Mouse (Mus musculus): ENCODE data around the gene Nepro. TPM values are rescaled to one million over a fixed set of nuclear protein-coding genes. Genes with fewer than 3 reads are reported as not detected.
A peak's percentile ranks its signal among the peaks of the same experiment; 100 is the strongest.

The Nepro gene
- polyA plus RNA-seq, 1 experiment from 2014 or later = 9.9 TPM

DNA sequence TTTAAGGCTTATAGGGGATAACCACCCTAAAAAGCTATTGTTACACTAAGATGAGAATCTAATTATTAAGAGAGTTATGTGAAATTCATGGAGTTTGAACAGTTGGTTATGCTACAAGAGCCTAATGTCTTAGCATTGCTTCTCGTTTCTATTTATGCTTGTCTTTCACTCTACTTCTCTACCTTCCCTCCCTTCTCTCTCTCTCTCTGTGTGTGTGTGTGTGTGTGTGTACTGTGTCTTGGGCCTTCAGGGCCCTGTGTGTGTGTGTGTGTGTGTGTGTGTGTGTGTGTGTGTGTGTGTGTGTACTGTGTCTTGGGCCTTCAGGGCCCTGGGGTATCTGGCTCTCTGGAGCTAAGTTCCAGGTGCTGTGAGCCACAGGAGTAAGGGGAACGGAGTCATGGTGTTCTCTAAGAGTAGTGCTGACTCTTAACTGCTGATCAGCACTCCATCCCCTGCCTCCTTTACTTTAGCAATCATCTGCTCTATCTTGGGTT, 6.9 kb upstream of the Nepro start:
- Histone ChIP-seq H3K27ac (replicated peaks) (peak overlapping the region; percentile 56), H3K27me3 (no peaks in the 10 kb centered on the region), H3K9me3 (no peaks in the 10 kb centered on the region), H3K4me2 (replicated peaks) (no peak overlapping the region), H3K4me1 (peaks cover 13% of the 10 kb centered on the region; the same call in 1 of the 2 replicates), H3K9ac (replicated peaks) (no peak overlapping the region), H3K4me3 (no peak overlapping the region), H3K36me3 (peaks cover 13% of the 10 kb centered on the region; the same call in 1 of the 2 replicates)
- ATAC-seq (ENCODE audit: low FRiP score, low read depth) = peak; percentile 55
- WGBS = 76% methylated on average over 2 of the region's 2 CpGs

DNA sequence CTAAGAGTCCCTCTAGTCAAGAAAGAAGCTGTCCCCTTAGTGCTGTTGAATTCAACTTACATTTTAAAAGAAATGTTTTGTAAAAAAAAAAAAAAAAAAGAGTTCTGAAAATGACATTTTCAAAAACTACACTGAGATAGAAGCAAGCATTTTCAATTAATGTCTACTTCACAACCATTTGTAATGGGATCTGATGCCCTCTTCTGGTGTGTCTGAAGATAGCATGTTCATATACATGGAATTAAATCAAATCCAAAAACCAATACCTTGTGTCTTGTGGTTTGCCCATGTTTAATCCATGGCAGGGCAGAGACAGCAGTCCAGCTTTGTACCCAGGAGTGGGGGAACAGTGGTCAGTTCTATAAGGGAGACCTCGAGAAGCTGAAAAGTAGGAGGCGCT, 6.3 kb upstream of the Nepro start:
- Histone ChIP-seq H3K4me1 (peaks cover 13% of the 10 kb centered on the region; the same call in 1 of the 2 replicates), H3K4me3 (no peak overlapping the region), H3K9ac (replicated peaks) (no peak overlapping the region), H3K4me2 (replicated peaks) (no peak overlapping the region), H3K9me3 (no peaks in the 10 kb centered on the region), H3K27ac (replicated peaks) (no peak overlapping the region), H3K36me3 (peaks cover 13% of the 10 kb centered on the region; the same call in 1 of the 2 replicates), H3K27me3 (no peaks in the 10 kb centered on the region)
- ATAC-seq (ENCODE audit: low FRiP score, low read depth) = no peak
- 83% methylated on average over 2 of the region's 2 CpGs for WGBS

DNA sequence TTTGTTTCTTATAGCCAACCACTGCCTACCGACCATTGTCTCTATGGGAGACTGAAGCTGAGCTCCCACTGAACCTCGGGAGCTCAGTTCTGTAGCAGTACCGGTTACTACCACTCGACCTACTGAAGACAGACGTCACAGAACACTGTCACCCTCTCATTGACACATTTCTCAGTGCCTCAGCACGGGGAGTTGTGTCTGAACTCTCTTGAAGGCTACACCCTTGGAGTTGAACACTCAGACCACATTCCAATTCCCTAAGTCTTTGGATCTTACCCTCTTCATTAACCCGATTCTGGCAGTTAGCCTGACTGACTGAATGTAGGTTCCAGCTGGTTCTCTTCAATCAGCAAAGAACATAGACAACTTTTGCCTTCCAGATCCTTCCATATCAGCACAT, 4.8 kb upstream of the Nepro start:
- no peak overlapping the region for H3K9ac ChIP-seq (replicated peaks)
- no peaks in the 10 kb centered on the region for H3K27me3 ChIP-seq
- peaks cover 17% of the 10 kb centered on the region for H3K4me1 ChIP-seq
- no peak overlapping the region for H3K27ac ChIP-seq (replicated peaks)
- H3K4me3 ChIP-seq = no peak overlapping the region
- H3K9me3 ChIP-seq = no peaks in the 10 kb centered on the region
- no peak for ATAC-seq (ENCODE audit: low FRiP score, low read depth)
- 81% methylated on average over 7 of the region's 7 CpGs for WGBS
- H3K36me3 ChIP-seq = peaks cover 13% of the 10 kb centered on the region; the same call in 1 of the 2 replicates
- no peak overlapping the region for H3K4me2 ChIP-seq (replicated peaks)

DNA sequence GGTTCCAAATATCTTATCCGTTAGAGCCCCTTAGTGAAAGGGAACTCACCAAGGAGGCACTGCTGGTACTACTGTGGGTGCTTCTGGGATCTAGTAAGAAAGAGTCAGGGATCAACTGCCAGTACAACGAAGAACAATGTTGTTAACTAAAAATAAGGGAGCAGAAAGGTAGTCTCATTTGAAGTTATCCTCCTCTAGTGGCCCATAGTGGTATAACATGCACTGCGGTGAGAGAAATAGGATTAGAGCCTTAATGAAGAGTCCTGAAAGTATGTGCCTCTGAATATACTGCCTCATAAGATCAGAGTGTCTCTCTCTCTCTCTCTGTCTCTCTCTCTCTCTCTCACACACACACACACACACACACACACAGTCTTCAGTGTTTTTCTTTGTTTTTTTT, 3.6 kb upstream of the Nepro start:
- Histone ChIP-seq H3K27me3 (no peaks in the 10 kb centered on the region), H3K27ac (replicated peaks) (no peak overlapping the region), H3K36me3 (peaks cover 13% of the 10 kb centered on the region; the same call in 1 of the 2 replicates), H3K4me2 (replicated peaks) (no peak overlapping the region), H3K9me3 (no peaks in the 10 kb centered on the region), H3K4me1 (peaks cover 24% of the 10 kb centered on the region), H3K4me3 (no peak overlapping the region), H3K9ac (replicated peaks) (no peak overlapping the region)
- WGBS = 77% methylated on average over 3 of the region's 3 CpGs
- no peak for ATAC-seq (ENCODE audit: low FRiP score, low read depth)

DNA sequence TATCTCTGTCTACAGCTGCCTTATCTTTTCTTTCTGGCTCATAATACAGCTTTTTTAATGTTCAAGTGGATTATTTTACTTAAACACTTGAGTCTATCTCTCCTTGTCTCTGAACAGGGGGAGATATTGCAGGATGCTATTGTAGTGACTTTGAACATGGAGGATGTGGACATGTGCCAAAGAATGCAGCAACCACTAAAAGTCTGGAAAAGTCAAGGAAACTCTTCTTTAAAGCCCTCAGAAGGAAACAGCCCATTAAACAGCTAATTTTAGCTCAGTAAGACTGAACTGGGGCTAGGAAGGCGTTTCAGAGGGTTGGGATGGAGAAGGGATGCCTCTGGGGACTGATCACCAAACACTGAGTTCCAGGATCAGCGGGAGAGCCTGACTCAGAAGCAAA, 1.4 kb upstream of the Nepro start:
- Histone ChIP-seq H3K27me3 (no peaks in the 10 kb centered on the region), H3K4me3 (no peak overlapping the region), H3K9ac (replicated peaks) (no peak overlapping the region), H3K36me3 (peaks cover 15% of the 10 kb centered on the region), H3K9me3 (no peaks in the 10 kb centered on the region), H3K4me2 (replicated peaks) (no peak overlapping the region), H3K27ac (replicated peaks) (no peak overlapping the region), H3K4me1 (peaks cover 12% of the 10 kb centered on the region)
- ATAC-seq (ENCODE audit: low FRiP score, low read depth) = no peak
- 89% methylated on average over 2 of the region's 2 CpGs for WGBS

DNA sequence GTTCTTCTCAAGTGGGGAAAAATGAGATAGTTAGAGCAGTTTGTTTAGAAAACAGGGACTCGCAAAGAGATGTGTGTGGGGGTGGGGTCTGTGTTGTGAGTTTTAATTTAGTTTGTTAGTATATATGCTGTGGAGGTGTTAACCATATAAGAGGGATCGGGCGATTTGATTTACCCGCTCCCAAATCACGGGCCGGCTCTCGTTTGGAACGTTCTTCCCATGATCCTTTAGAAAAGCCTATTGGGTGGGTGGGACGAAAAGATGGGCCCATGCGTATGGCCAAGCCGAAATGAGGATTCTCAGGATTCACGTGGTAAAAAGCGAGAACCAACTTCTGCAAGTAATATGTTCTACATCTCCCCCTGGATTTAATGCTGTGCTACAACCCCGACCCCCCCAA, 746 bp downstream of the Nepro start:
- Histone ChIP-seq H3K4me2 (replicated peaks) (peak overlapping the region; percentile 74), H3K9ac (replicated peaks) (peak overlapping the region; percentile 76), H3K36me3 (peaks cover 20% of the 10 kb centered on the region), H3K4me3 (peak overlapping the region; percentile 87), H3K27ac (replicated peaks) (peak overlapping the region; percentile 85), H3K4me1 (peaks cover 12% of the 10 kb centered on the region), H3K9me3 (no peaks in the 10 kb centered on the region), H3K27me3 (no peaks in the 10 kb centered on the region)
- 1% methylated on average over 14 of the region's 14 CpGs for WGBS
- ATAC-seq (ENCODE audit: low FRiP score, low read depth) = peak; percentile 24

DNA sequence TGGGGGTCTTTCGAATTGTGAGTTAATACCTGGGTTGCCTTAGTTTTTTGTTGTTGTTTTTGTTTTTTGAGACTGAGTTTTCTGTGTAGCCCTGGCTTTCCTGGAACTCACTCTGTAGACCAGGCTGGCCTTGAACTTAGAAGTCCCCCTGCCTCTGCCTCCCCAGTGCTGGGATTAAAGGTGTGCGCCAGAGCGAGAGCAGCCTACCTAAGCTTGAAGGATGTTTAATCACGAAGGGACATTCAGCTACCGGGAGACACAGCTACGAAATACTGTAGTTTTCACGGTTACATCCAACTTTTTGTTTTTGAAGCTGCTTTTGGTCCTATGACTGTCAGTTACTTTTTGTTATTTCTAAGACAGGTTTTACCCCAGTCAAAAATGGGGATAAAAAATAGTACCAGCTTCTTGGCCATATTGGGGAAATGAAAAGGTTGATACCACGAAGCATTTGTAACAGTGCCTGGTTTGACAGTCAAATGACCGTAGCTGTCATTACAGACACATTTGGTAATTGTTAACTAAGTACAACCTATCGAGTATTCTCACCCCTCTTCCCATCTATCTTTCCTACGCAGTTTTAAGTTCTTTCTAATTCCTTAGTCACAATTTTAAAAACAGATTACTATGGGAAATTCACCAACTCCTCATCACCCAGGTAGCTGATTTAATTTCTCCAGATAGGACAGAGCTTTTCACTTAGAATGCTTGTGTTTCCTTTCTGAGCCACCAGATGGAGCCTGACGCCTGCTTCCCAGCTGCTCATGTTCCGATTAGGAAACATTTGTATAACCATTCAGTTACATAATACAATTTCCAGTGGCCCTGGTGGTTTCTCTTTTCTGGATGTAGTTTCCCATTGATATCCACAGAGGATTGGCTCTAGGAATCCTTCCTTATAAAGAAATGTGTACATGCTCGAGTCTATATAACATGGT, 1.5 kb downstream of the Nepro start:
- peak overlapping the region; percentile 76 for H3K9ac ChIP-seq (replicated peaks)
- H3K27ac ChIP-seq (replicated peaks) = peak overlapping the region; percentile 85; the same call in 1 of the 2 replicates
- peaks cover 21% of the 10 kb centered on the region for H3K36me3 ChIP-seq
- ATAC-seq (ENCODE audit: low FRiP score, low read depth) = no peak
- H3K4me1 ChIP-seq = peaks cover 12% of the 10 kb centered on the region
- no peaks in the 10 kb centered on the region for H3K27me3 ChIP-seq
- H3K9me3 ChIP-seq = no peaks in the 10 kb centered on the region
- H3K4me2 ChIP-seq (replicated peaks) = peak overlapping the region; percentile 74
- H3K4me3 ChIP-seq = peak overlapping the region; percentile 87
- 48% methylated on average over 14 of the region's 14 CpGs for WGBS

DNA sequence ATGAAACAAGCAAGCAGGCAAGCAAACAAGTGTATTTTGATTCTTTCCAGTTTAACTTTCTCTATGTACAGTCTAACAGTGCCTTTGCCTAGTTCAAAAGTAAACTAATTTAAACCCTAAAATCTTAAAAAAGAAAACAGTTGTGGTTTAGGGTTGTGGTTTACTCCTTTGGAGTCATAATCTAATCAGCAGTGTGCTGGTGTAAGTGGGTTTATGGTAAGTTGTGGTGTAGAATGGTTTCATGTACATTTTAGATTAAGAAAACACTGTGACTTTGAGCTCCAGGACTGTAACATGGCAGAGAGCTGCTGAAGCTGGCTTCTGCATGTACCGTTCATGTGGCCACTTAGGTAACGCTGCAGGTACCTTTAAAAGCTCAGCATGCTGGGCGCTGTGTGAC, 3.4 kb downstream of the Nepro start:
- WGBS = 96% methylated on average over 3 of the region's 3 CpGs
- H3K9ac ChIP-seq (replicated peaks) = no peak overlapping the region
- H3K36me3 ChIP-seq = peaks cover 40% of the 10 kb centered on the region
- no peak overlapping the region for H3K4me2 ChIP-seq (replicated peaks)
- no peaks in the 10 kb centered on the region for H3K27me3 ChIP-seq
- peaks cover 12% of the 10 kb centered on the region for H3K4me1 ChIP-seq
- no peak for ATAC-seq (ENCODE audit: low FRiP score, low read depth)
- H3K9me3 ChIP-seq = no peaks in the 10 kb centered on the region
- no peak overlapping the region for H3K4me3 ChIP-seq
- H3K27ac ChIP-seq (replicated peaks) = no peak overlapping the region

DNA sequence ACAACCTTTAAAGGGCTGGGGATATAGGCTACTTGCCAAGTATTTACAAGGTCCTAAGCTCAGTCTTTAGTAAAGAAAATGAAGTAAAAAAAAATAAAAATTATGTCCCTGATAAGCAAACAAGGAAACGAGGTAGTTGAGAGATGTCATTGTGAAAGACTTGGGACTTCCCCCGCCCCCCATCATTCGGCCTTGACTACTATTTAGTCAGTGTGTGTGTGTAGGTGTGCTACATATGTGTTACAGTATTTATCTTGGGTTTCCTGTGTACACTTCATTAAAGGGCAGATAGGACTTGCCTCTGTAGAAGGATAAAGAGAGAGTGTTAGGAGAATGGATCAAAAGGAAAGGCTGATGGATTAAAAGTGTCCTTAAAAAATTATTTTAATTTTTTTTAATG, 10.0 kb downstream of the Nepro start:
- Histone ChIP-seq H3K9ac (replicated peaks) (no peak overlapping the region), H3K4me2 (replicated peaks) (no peak overlapping the region), H3K9me3 (no peaks in the 10 kb centered on the region), H3K36me3 (peaks cover 93% of the 10 kb centered on the region), H3K27ac (replicated peaks) (no peak overlapping the region), H3K4me1 (no peaks in the 10 kb centered on the region), H3K4me3 (no peak overlapping the region), H3K27me3 (no peaks in the 10 kb centered on the region)
- WGBS = 91% methylated on average over 3 of the region's 3 CpGs
- no peak for ATAC-seq (ENCODE audit: low FRiP score, low read depth)

DNA sequence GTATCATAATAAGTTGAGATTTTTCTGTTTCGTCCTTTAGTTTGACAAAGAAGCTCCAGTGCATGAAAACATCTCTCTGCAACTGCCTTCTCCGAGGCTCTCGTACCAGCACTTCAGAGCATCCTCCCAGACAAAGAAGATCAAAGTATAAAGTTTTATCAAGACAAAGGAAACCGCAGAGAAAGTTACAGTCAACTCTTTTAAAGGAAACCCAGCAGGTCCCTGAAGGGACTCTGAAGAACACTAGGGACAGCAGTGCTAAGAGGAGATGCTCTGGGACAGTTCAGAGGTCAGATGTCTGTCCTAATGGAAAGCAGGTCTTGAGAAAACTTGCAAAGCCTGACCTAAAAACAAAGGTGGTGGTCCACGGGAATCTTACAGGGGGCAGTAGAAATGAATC, 11.6 kb downstream of the Nepro start:
- Histone ChIP-seq H3K9me3 (no peaks in the 10 kb centered on the region), H3K27ac (replicated peaks) (no peak overlapping the region), H3K4me2 (replicated peaks) (no peak overlapping the region), H3K36me3 (peaks cover 88% of the 10 kb centered on the region), H3K9ac (replicated peaks) (no peak overlapping the region), H3K4me1 (no peaks in the 10 kb centered on the region), H3K4me3 (no peak overlapping the region), H3K27me3 (no peaks in the 10 kb centered on the region)
- WGBS = 92% methylated on average over 5 of the region's 5 CpGs
- ATAC-seq (ENCODE audit: low FRiP score, low read depth) = no peak

DNA sequence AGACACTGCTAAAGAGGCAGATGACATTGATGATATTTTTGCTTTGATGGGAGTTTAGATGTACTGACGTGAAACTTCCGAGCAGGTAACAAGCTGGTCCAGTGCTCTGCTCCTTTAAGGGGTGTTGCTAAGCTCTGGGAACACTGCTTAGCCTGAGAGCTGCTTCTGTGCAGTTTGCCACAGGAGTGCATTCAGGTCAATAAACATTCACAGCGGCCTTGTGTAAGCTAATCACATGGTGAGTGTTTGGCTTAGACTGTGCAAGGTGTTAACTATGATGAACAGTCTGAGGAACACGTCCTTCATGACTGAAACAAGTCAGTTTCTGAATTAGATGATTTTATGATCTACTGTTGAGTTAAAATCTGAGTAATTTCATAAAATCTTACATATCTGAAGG, 12.0 kb downstream of the Nepro start:
- peaks cover 83% of the 10 kb centered on the region for H3K36me3 ChIP-seq
- ATAC-seq (ENCODE audit: low FRiP score, low read depth) = no peak
- 80% methylated on average over 4 of the region's 4 CpGs for WGBS

DNA sequence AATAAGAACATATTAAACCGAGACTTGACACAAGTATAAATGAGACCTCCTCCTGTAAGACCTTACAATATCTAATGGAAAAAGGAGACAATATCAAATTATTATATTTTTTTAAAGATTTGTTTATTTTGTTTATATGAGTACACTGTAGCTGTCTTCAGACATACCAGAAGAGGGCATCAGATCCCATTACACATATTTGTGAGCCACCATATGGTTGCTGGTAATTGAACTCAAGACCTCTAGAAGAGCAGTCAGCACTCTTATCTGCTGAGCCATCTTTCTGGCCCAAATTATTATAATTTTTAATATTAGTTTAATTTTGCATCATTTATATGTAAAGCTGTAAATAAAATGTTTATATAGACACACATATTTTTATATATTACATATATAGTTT, 18.7 kb downstream of the Nepro start:
- ATAC-seq (ENCODE audit: low FRiP score, low read depth) = no peak
- no peak overlapping the region for H3K9ac ChIP-seq (replicated peaks)
- H3K36me3 ChIP-seq = peaks cover 33% of the 10 kb centered on the region
- no peak overlapping the region for H3K27ac ChIP-seq (replicated peaks)
- H3K9me3 ChIP-seq = no peaks in the 10 kb centered on the region
- no peak overlapping the region for H3K4me3 ChIP-seq
- H3K4me2 ChIP-seq (replicated peaks) = no peak overlapping the region
- WGBS = 90% methylated on average over 1 of the region's 1 CpGs
- H3K27me3 ChIP-seq = no peaks in the 10 kb centered on the region
- peaks cover 14% of the 10 kb centered on the region for H3K4me1 ChIP-seq

More for the DNA sequence above, 12.0 kb downstream of the Nepro start:
- Histone ChIP-seq H3K4me1 (no peaks in the 10 kb centered on the region), H3K9me3 (no peaks in the 10 kb centered on the region), H3K27me3 (no peaks in the 10 kb centered on the region), H3K4me2 (replicated peaks) (no peak overlapping the region), H3K27ac (replicated peaks) (no peak overlapping the region), H3K9ac (replicated peaks) (no peak overlapping the region), H3K4me3 (no peak overlapping the region)

Data from midbrain, embryonic 12.5 days (tissue).